Mouse (Mus musculus) hindbrain, embryonic 13.5 days (tissue): Measurements from ENCODE around the gene Hoxa11. TPM values are rescaled to one million over a fixed set of nuclear protein-coding genes. Genes with fewer than 3 reads are reported as not detected.

Experiments used
- ATAC-seq: fragments of 200-750 bp; cut with Nextera tagmentation; 2 replicates; pipeline ENCODE4 v1.8.0; 2017; ENCODE audit warnings: moderate TSS enrichment; ENCODE audit not compliant: low FRiP score
- H3K27ac ChIP-seq: fragments of 300-500 bp; sonication (generic); 2 replicates; pipeline ENCODE4 v1.5.1; 2015; ENCODE audit warnings: inconsistent platforms, mild to moderate bottlenecking, moderate library complexity
- H3K27me3 ChIP-seq: fragments of 300-500 bp; sonication (generic); 2 replicates; pipeline ENCODE4 v1.6.1; 2015; ENCODE audit warnings: mild to moderate bottlenecking, inconsistent platforms
- H3K36me3 ChIP-seq: fragments of 300-500 bp; sonication (generic); 2 replicates; pipeline ENCODE4 v1.6.1; 2015; ENCODE audit warnings: mild to moderate bottlenecking, inconsistent platforms
- H3K4me1 ChIP-seq: fragments of 300-500 bp; sonication (generic); replicated peaks from 2 replicates; pipeline ENCODE4 v1.6.1; 2015; ENCODE audit warnings: inconsistent platforms
- H3K4me2 ChIP-seq: fragments of 300-500 bp; sonication (generic); 2 replicates; pipeline ENCODE4 v1.6.1; 2015; ENCODE audit warnings: inconsistent platforms, mild to moderate bottlenecking, moderate library complexity
- H3K4me3 ChIP-seq: fragments of 300-500 bp; sonication (generic); 2 replicates; pipeline ENCODE4 v1.5.1; 2015; ENCODE audit warnings: mild to moderate bottlenecking, inconsistent platforms
- H3K9ac ChIP-seq: fragments of 300-500 bp; sonication (generic); 2 replicates; pipeline ENCODE4 v1.6.1; 2015; ENCODE audit warnings: mild to moderate bottlenecking, inconsistent platforms
- H3K9me3 ChIP-seq: fragments of 300-500 bp; sonication (generic); 2 replicates; pipeline ENCODE4 v1.6.1; 2016; ENCODE audit warnings: inconsistent platforms
- WGBS: fragments of 180-500 bp; shearing (Covaris S2); methylation state at CpG from one replicate; pipeline ENCODE4 v1.1.7; 2015; 5-methylcytosine and 5-hydroxymethylcytosine counted together
- polyA plus RNA-seq: library from polyadenylated mRNA; unstranded; fragments of >200 nt; fragmentation: Nextera tagmentation; extraction: Ambion mirVana; gene quantifications from 2 replicates; pipeline ENCODE4 v1.2.1, GENCODE M21; 2015

Hoxa11 gene
- polyA plus RNA-seq: not detected in 2 replicates

- H3K27me3 ChIP-seq: peaks cover 99% of the 10 kb centered on the region
- no peaks in the 10 kb centered on the region for H3K36me3 ChIP-seq
- WGBS: under 1% methylated on average over 20 of the region's 20 CpGs
- H3K27ac ChIP-seq: no peak within 1 kb of the TSS
- no peak within 1 kb of the TSS for H3K4me3 ChIP-seq
- no peak within 1 kb of the TSS for H3K9ac ChIP-seq
- no peaks in the 10 kb centered on the region for H3K9me3 ChIP-seq
- no peak within 1 kb of the TSS for H3K4me2 ChIP-seq
- H3K4me1 ChIP-seq: 0 out of 2 replicates have a peak, but pooled peaks cover 5% of the 10 kb centered on the region
- no peak for ATAC-seq
Observed at GRCm38 (mm10) chr6:52245757-52246142, at the start of gene Hoxa11. Gene Hoxa11 (minus strand): TSS chr6:52245810.

- Histone ChIP-seq H3K9me3 (no peaks in the 10 kb centered on the region), H3K4me1 (peaks cover 4% of the 10 kb centered on the region; the same call in 1 of the 2 replicates), H3K4me3 (no peak overlapping the region), H3K4me2 (no peak overlapping the region), H3K27me3 (peaks cover 91% of the 10 kb centered on the region), H3K9ac (no peak overlapping the region), H3K36me3 (no peaks in the 10 kb centered on the region), H3K27ac (no peak overlapping the region)
- WGBS: 75% methylated on average over 6 of the region's 6 CpGs
- no peak for ATAC-seq
Observed at GRCm38 (mm10) chr6:52294616-52295015, 49.0 kb upstream of the Hoxa11 start.

GRCm38 (mm10) chr6:52292328-52292727, 46.7 kb upstream of the Hoxa11 start:
- H3K27ac ChIP-seq: no peak overlapping the region
- no peaks in the 10 kb centered on the region for H3K9me3 ChIP-seq
- peaks cover 4% of the 10 kb centered on the region; the same call in 1 of the 2 replicates for H3K4me1 ChIP-seq
- H3K9ac ChIP-seq: no peak overlapping the region
- H3K4me2 ChIP-seq: no peak overlapping the region
- ATAC-seq: no peak
- peaks cover 95% of the 10 kb centered on the region for H3K27me3 ChIP-seq
- no peak overlapping the region for H3K4me3 ChIP-seq
- WGBS: 56% methylated on average over 7 of the region's 7 CpGs
- no peaks in the 10 kb centered on the region for H3K36me3 ChIP-seq

GRCm38 (mm10) chr6:52291021-52291860, 45.6 kb upstream of the Hoxa11 start:
- Histone ChIP-seq H3K9me3 (no peaks in the 10 kb centered on the region), H3K4me3 (peak overlapping the region; percentile 9), H3K27me3 (peaks cover 95% of the 10 kb centered on the region), H3K27ac (no peak overlapping the region), H3K4me2 (peak overlapping the region; percentile 27; the same call in 1 of the 2 replicates), H3K4me1 (peaks cover 4% of the 10 kb centered on the region; the same call in 1 of the 2 replicates), H3K36me3 (no peaks in the 10 kb centered on the region), H3K9ac (no peak overlapping the region)
- no peak for ATAC-seq
- 2% methylated on average over 45 of the region's 45 CpGs for WGBS

GRCm38 (mm10) chr6:52290186-52290585, 44.6 kb upstream of the Hoxa11 start:
- WGBS: 23% methylated on average over 12 of the region's 12 CpGs

GRCm38 (mm10) chr6:52283896-52284295, 38.3 kb upstream of the Hoxa11 start:
- 89% methylated on average over 5 of the region's 5 CpGs for WGBS
- H3K4me1 ChIP-seq: no peaks in the 10 kb centered on the region
- H3K27me3 ChIP-seq: peaks cover 90% of the 10 kb centered on the region
- no peak overlapping the region for H3K9ac ChIP-seq
- H3K36me3 ChIP-seq: no peaks in the 10 kb centered on the region
- no peak overlapping the region for H3K4me2 ChIP-seq
- no peak overlapping the region for H3K4me3 ChIP-seq
- ATAC-seq: no peak
- H3K27ac ChIP-seq: no peak overlapping the region
- no peaks in the 10 kb centered on the region for H3K9me3 ChIP-seq

More at GRCm38 (mm10) chr6:52290186-52290585, 44.6 kb upstream of the Hoxa11 start:
- Histone ChIP-seq H3K4me2 (no peak overlapping the region), H3K9me3 (no peaks in the 10 kb centered on the region), H3K4me1 (peaks cover 4% of the 10 kb centered on the region; the same call in 1 of the 2 replicates), H3K27ac (no peak overlapping the region), H3K27me3 (peaks cover 93% of the 10 kb centered on the region), H3K9ac (no peak overlapping the region), H3K36me3 (no peaks in the 10 kb centered on the region), H3K4me3 (no peak overlapping the region)
- no peak for ATAC-seq

GRCm38 (mm10) chr6:52281084-52281483, 35.5 kb upstream of the Hoxa11 start:
- Histone ChIP-seq H3K9me3 (no peaks in the 10 kb centered on the region), H3K27me3 (peaks cover 90% of the 10 kb centered on the region), H3K4me2 (no peak overlapping the region), H3K4me1 (no peaks in the 10 kb centered on the region), H3K9ac (no peak overlapping the region), H3K27ac (no peak overlapping the region), H3K36me3 (no peaks in the 10 kb centered on the region), H3K4me3 (no peak overlapping the region)
- 67% methylated on average over 12 of the region's 12 CpGs for WGBS
- no peak for ATAC-seq

GRCm38 (mm10) chr6:52276920-52277319, 31.3 kb upstream of the Hoxa11 start:
- Histone ChIP-seq H3K4me3 (no peak overlapping the region), H3K4me2 (no peak overlapping the region), H3K27me3 (peaks cover 98% of the 10 kb centered on the region), H3K27ac (no peak overlapping the region), H3K9me3 (no peaks in the 10 kb centered on the region), H3K4me1 (no peaks in the 10 kb centered on the region), H3K36me3 (no peaks in the 10 kb centered on the region), H3K9ac (no peak overlapping the region)
- ATAC-seq: no peak
- WGBS: 3% methylated on average over 5 of the region's 5 CpGs

- Histone ChIP-seq H3K9ac (no peak overlapping the region), H3K36me3 (no peaks in the 10 kb centered on the region), H3K4me3 (no peak overlapping the region), H3K9me3 (no peaks in the 10 kb centered on the region), H3K4me2 (no peak overlapping the region), H3K4me1 (no peaks in the 10 kb centered on the region), H3K27me3 (peaks cover 98% of the 10 kb centered on the region), H3K27ac (no peak overlapping the region)
- 3% methylated on average over 6 of the region's 6 CpGs for WGBS
- ATAC-seq: no peak
Observed at GRCm38 (mm10) chr6:52276382-52276781, 30.8 kb upstream of the Hoxa11 start.

GRCm38 (mm10) chr6:52275563-52276280, 30.1 kb upstream of the Hoxa11 start:
- H3K27ac ChIP-seq: no peak overlapping the region
- H3K4me1 ChIP-seq: no peaks in the 10 kb centered on the region
- H3K4me2 ChIP-seq: no peak overlapping the region
- no peak for ATAC-seq
- no peak overlapping the region for H3K9ac ChIP-seq
- 7% methylated on average over 8 of the region's 8 CpGs for WGBS
- H3K27me3 ChIP-seq: peaks cover 98% of the 10 kb centered on the region
- no peak overlapping the region for H3K4me3 ChIP-seq
- H3K36me3 ChIP-seq: no peaks in the 10 kb centered on the region
- no peaks in the 10 kb centered on the region for H3K9me3 ChIP-seq

- no peak overlapping the region for H3K27ac ChIP-seq
- no peaks in the 10 kb centered on the region for H3K36me3 ChIP-seq
- H3K9me3 ChIP-seq: no peaks in the 10 kb centered on the region
- 2% methylated on average over 11 of the region's 11 CpGs for WGBS
- H3K4me1 ChIP-seq: no peaks in the 10 kb centered on the region
- H3K4me3 ChIP-seq: no peak overlapping the region
- ATAC-seq: no peak
- no peak overlapping the region for H3K9ac ChIP-seq
- no peak overlapping the region for H3K4me2 ChIP-seq
- H3K27me3 ChIP-seq: peaks cover 98% of the 10 kb centered on the region
Observed at GRCm38 (mm10) chr6:52274576-52274975, 29.0 kb upstream of the Hoxa11 start.

- no peak overlapping the region for H3K4me2 ChIP-seq
- H3K4me1 ChIP-seq: no peaks in the 10 kb centered on the region
- peaks cover 98% of the 10 kb centered on the region for H3K27me3 ChIP-seq
- no peak overlapping the region for H3K4me3 ChIP-seq
- H3K27ac ChIP-seq: no peak overlapping the region
- no peaks in the 10 kb centered on the region for H3K36me3 ChIP-seq
- no peaks in the 10 kb centered on the region for H3K9me3 ChIP-seq
- no peak for ATAC-seq
- no peak overlapping the region for H3K9ac ChIP-seq
- 1% methylated on average over 22 of the region's 22 CpGs for WGBS
Observed at GRCm38 (mm10) chr6:52273656-52274280, 28.2 kb upstream of the Hoxa11 start.
